ENCODE assay signal across 24 mouse cellular contexts in genomic region chr8:117810676-117811075, GRCm38 (mm10).
"Had no signal": no experiment of that assay in that cellular context is flagged by ENCODE, and none has a peak within 500 bp of the region (broad histone marks: within the 10 kb centered on the region; RNA-seq: fewer than 3 reads in every experiment).

No protein-coding gene starts in this region.

- H3K9ac ChIP-seq: limb, embryonic 12.5 days; limb, embryonic 15.5 days; lung, embryonic 15.5 days; midbrain, embryonic 12.5 days; midbrain, embryonic 15.5 days; neural tube, embryonic 12.5 days; neural tube, embryonic 15.5 days; stomach, embryonic 15.5 days had no signal

- ATAC-seq: intestine, postnatal 0 days; midbrain, embryonic 15.5 days had no signal

- H3K9me3 ChIP-seq: limb, embryonic 12.5 days; limb, embryonic 15.5 days; lung, embryonic 15.5 days; midbrain, embryonic 12.5 days; midbrain, embryonic 15.5 days; neural tube, embryonic 12.5 days; neural tube, embryonic 15.5 days; stomach, embryonic 15.5 days had no signal

- H3K27ac ChIP-seq: kidney, postnatal 0 days; layer of hippocampus, adult 2 months; limb, embryonic 12.5 days; limb, embryonic 15.5 days; lung, embryonic 15.5 days; midbrain, embryonic 12.5 days; midbrain, embryonic 15.5 days; neural tube, embryonic 12.5 days; neural tube, embryonic 15.5 days; stomach, embryonic 15.5 days had no signal

- H3K4me3 ChIP-seq: layer of hippocampus, adult 2 months; limb, embryonic 12.5 days; limb, embryonic 15.5 days; lung, embryonic 15.5 days; megakaryocyte, embryonic 14.5 days; midbrain, embryonic 12.5 days; midbrain, embryonic 15.5 days; neural tube, embryonic 12.5 days; neural tube, embryonic 15.5 days; stomach, embryonic 15.5 days had no signal

- DNase-seq: kidney, adult 2 months; kidney, postnatal 25 days; layer of hippocampus, adult 9-11 months; lung, adult 18-20 months; lung, postnatal 10 days; lung, postnatal 36 days; right cerebral cortex, adult 18-20 months; right cerebral cortex, postnatal 14 days; right cerebral cortex, postnatal 4 days; thymus, adult 2 months; thymus, postnatal 14 days; thymus, postnatal 4 days had no signal

- H3K4me1 ChIP-seq: limb, embryonic 15.5 days; lung, embryonic 15.5 days; megakaryocyte, embryonic 14.5 days; midbrain, embryonic 12.5 days; midbrain, embryonic 15.5 days; neural tube, embryonic 12.5 days; neural tube, embryonic 15.5 days; stomach, embryonic 15.5 days had no signal

- H3K27me3 ChIP-seq: limb, embryonic 12.5 days; limb, embryonic 15.5 days; lung, embryonic 15.5 days; midbrain, embryonic 12.5 days; midbrain, embryonic 15.5 days; neural tube, embryonic 12.5 days; neural tube, embryonic 15.5 days; stomach, embryonic 15.5 days had no signal

- H3K36me3 ChIP-seq: limb, embryonic 12.5 days; limb, embryonic 15.5 days; lung, embryonic 15.5 days; midbrain, embryonic 12.5 days; midbrain, embryonic 15.5 days; neural tube, embryonic 12.5 days; neural tube, embryonic 15.5 days; stomach, embryonic 15.5 days had no signal

- H3K4me2 ChIP-seq: limb, embryonic 12.5 days; limb, embryonic 15.5 days; lung, embryonic 15.5 days; midbrain, embryonic 12.5 days; midbrain, embryonic 15.5 days; neural tube, embryonic 12.5 days; neural tube, embryonic 15.5 days; stomach, embryonic 15.5 days had no signal
